Mouse (Mus musculus) E14TG2a.4 (cell line): ENCODE measurements around the gene Zdhhc6.

Experiments
- H3K27me3 ChIP-seq: 2 replicates; pipeline ENCODE4 v1.6.1; 2014; ENCODE audit warnings: low read length, control low read depth; ENCODE audit not compliant: insufficient read depth
- H3K36me3 ChIP-seq: 2 replicates; pipeline ENCODE4 v1.6.1; 2014; ENCODE audit warnings: low read length, control low read depth; ENCODE audit not compliant: insufficient read depth
- H3K4me1 ChIP-seq: replicated peaks from 2 replicates; pipeline ENCODE4 v1.6.1; 2014; ENCODE audit warnings: low read depth, low read length, control low read depth
- H3K4me3 ChIP-seq: replicated peaks from 2 replicates; pipeline ENCODE4 v1.5.1; 2014; ENCODE audit warnings: mild to moderate bottlenecking, low read length
- H3K9me3 ChIP-seq: 2 replicates; pipeline ENCODE4 v1.6.1; 2014; ENCODE audit warnings: low read length, control low read depth
- CTCF ChIP-seq: conservative IDR thresholded peaks from 2 replicates; pipeline ENCODE4 v1.5.1; 2014; ENCODE audit warnings: low read length
- NANOG ChIP-seq: IDR thresholded peaks from 2 replicates; pipeline ENCODE4 v1.6.1; 2014; ENCODE audit warnings: borderline replicate concordance, low read length, mixed read lengths
- POU5F1 ChIP-seq: IDR thresholded peaks from 2 replicates; pipeline ENCODE4 v1.6.1; 2014; ENCODE audit warnings: low read length, borderline replicate concordance

Zdhhc6 gene

GRCm38 (mm10) chr19:55297961-55298360 lies 17.9 kb downstream of the Zdhhc6 start:
- H3K27me3 ChIP-seq: no peaks in the 10 kb centered on the region
- TF ChIP-seq NANOG (no peak), CTCF (no peak), POU5F1 (no peak)
- H3K4me1 ChIP-seq: no peaks in the 10 kb centered on the region
- H3K36me3 ChIP-seq: peaks cover 95% of the 10 kb centered on the region
- H3K4me3 ChIP-seq: no peak overlapping the region
- no peaks in the 10 kb centered on the region for H3K9me3 ChIP-seq

GRCm38 (mm10) chr19:55297489-55297888 lies 18.3 kb downstream of the Zdhhc6 start:
- Histone ChIP-seq H3K9me3 (no peaks in the 10 kb centered on the region), H3K36me3 (peaks cover 90% of the 10 kb centered on the region), H3K27me3 (no peaks in the 10 kb centered on the region), H3K4me3 (no peak overlapping the region), H3K4me1 (no peaks in the 10 kb centered on the region)
- TF ChIP-seq NANOG (no peak), POU5F1 (no peak), CTCF (no peak)

- Histone ChIP-seq H3K4me3 (no peak overlapping the region), H3K9me3 (no peaks in the 10 kb centered on the region), H3K36me3 (peaks cover 86% of the 10 kb centered on the region), H3K4me1 (no peaks in the 10 kb centered on the region), H3K27me3 (no peaks in the 10 kb centered on the region)
- no peak for TF ChIP-seq NANOG
- TF ChIP-seq CTCF: no peak
- TF ChIP-seq POU5F1: no peak
Measured at GRCm38 (mm10) chr19:55296301-55296700, 19.5 kb downstream of the Zdhhc6 start.

- no peak overlapping the region for H3K4me3 ChIP-seq
- peaks cover 84% of the 10 kb centered on the region for H3K36me3 ChIP-seq
- no peaks in the 10 kb centered on the region for H3K27me3 ChIP-seq
- TF ChIP-seq CTCF: no peak
- H3K4me1 ChIP-seq: no peaks in the 10 kb centered on the region
- H3K9me3 ChIP-seq: no peaks in the 10 kb centered on the region
Measured at GRCm38 (mm10) chr19:55295556-55295955, 20.3 kb downstream of the Zdhhc6 start.

GRCm38 (mm10) chr19:55295075-55295474 lies 20.8 kb downstream of the Zdhhc6 start:
- TF ChIP-seq CTCF: no peak
- TF ChIP-seq POU5F1: no peak
- no peak for TF ChIP-seq NANOG
- Histone ChIP-seq H3K9me3 (no peaks in the 10 kb centered on the region), H3K4me3 (no peak overlapping the region), H3K27me3 (no peaks in the 10 kb centered on the region), H3K4me1 (no peaks in the 10 kb centered on the region), H3K36me3 (peaks cover 79% of the 10 kb centered on the region)

GRCm38 (mm10) chr19:55293175-55293574 lies 22.7 kb downstream of the Zdhhc6 start:
- Histone ChIP-seq H3K4me1 (no peaks in the 10 kb centered on the region), H3K9me3 (no peaks in the 10 kb centered on the region), H3K4me3 (no peak overlapping the region), H3K36me3 (peaks cover 74% of the 10 kb centered on the region), H3K27me3 (no peaks in the 10 kb centered on the region)
- TF ChIP-seq NANOG: no peak
- no peak for TF ChIP-seq POU5F1
- no peak for TF ChIP-seq CTCF

- H3K9me3 ChIP-seq: no peaks in the 10 kb centered on the region
- no peak overlapping the region for H3K4me3 ChIP-seq
- no peaks in the 10 kb centered on the region for H3K4me1 ChIP-seq
- TF ChIP-seq CTCF: no peak
- TF ChIP-seq POU5F1: no peak
- TF ChIP-seq NANOG: no peak
- no peaks in the 10 kb centered on the region for H3K27me3 ChIP-seq
- peaks cover 69% of the 10 kb centered on the region for H3K36me3 ChIP-seq
Measured at GRCm38 (mm10) chr19:55292210-55292850, 23.5 kb downstream of the Zdhhc6 start.

GRCm38 (mm10) chr19:55290621-55291270 lies 25.1 kb downstream of the Zdhhc6 start:
- TF ChIP-seq POU5F1: no peak
- TF ChIP-seq CTCF: no peak
- TF ChIP-seq NANOG: no peak
- Histone ChIP-seq H3K27me3 (no peaks in the 10 kb centered on the region), H3K9me3 (no peaks in the 10 kb centered on the region)

GRCm38 (mm10) chr19:55288974-55289373 lies 26.9 kb downstream of the Zdhhc6 start:
- Histone ChIP-seq H3K4me1 (no peaks in the 10 kb centered on the region), H3K36me3 (peaks cover 43% of the 10 kb centered on the region), H3K4me3 (no peak overlapping the region), H3K27me3 (no peaks in the 10 kb centered on the region), H3K9me3 (no peaks in the 10 kb centered on the region)
- TF ChIP-seq NANOG: no peak
- no peak for TF ChIP-seq POU5F1
- TF ChIP-seq CTCF: no peak

More at GRCm38 (mm10) chr19:55290621-55291270, 25.1 kb downstream of the Zdhhc6 start:
- H3K36me3 ChIP-seq: peaks cover 53% of the 10 kb centered on the region
- H3K4me3 ChIP-seq: no peak overlapping the region
- H3K4me1 ChIP-seq: no peaks in the 10 kb centered on the region
